Mouse (Mus musculus) bone marrow, adult 2 months (tissue): ENCODE results near the gene Tdrd3.

ENCODE experiments used
- CTCF ChIP-seq: fragments of 200-500 bp; IDR thresholded peaks from 2 replicates; pipeline ENCODE4 v1.5.1; 2011; ENCODE audit warnings: low read length, control low read depth; ENCODE audit not compliant: control insufficient read depth, insufficient read depth
- POLR2A ChIP-seq: fragments of 200-500 bp; IDR thresholded peaks from 2 replicates; pipeline ENCODE4 v1.6.1; 2011; ENCODE audit warnings: low read depth, mild to moderate bottlenecking, control low read depth, low read length, borderline replicate concordance; ENCODE audit not compliant: control insufficient read depth

DNA sequence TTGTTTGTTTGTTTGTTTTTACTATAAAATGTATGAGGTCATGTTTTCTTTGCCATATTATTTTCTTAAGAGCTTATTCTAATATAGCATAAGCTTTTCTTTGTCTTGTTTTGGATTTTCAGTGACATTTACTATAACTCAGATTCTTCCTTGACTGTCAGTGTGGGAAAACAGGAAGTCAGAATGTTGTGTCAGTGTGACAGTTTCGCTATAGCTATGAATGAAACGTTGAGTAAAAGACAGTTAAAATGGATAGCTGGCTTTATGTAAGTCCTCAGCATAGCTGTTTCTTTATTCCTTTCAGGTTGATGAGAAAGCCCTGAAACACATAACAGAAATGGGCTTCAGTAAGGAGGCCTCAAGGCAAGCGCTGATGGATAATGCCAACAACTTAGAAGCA lies 69.4 kb downstream of the Tdrd3 start:
- no peak for TF ChIP-seq CTCF
- no peak for TF ChIP-seq POLR2A
